Comparison of ENCODE assay signal across 18 mouse cellular contexts in genomic region chr7:28902180-28902579, GRCm38 (mm10). TPM values are rescaled to one million over a fixed set of nuclear protein-coding genes. Genes with fewer than 3 reads are reported as not detected.
A peak's percentile ranks its signal among the peaks of the same experiment; 100 is the strongest.
DNase-seq lines count a peak whose midpoint lies in the region; ATAC-seq and TF ChIP-seq lines count a peak whose summit lies in the region.
"Had no signal": no experiment of that assay in that cellular context is flagged by ENCODE, and none has a peak within 500 bp of the region (broad histone marks: within the 10 kb centered on the region; RNA-seq: fewer than 3 reads in every experiment).

No protein-coding gene starts in this region.

- no peak for ATAC-seq in hindbrain, postnatal 0 days
- no peak for ATAC-seq in hindbrain, embryonic 13.5 days (ENCODE audit: low FRiP score)
- no peak for ATAC-seq in neural tube, embryonic 14.5 days (ENCODE audit: low read depth)

- H3K36me3 ChIP-seq in hindbrain, postnatal 0 days (ENCODE audit: insufficient read depth, low read length): peaks cover 92% of the 10 kb centered on the region
- peaks cover 100% of the 10 kb centered on the region for H3K36me3 ChIP-seq in hindbrain, embryonic 13.5 days
- H3K36me3 ChIP-seq in neural tube, embryonic 14.5 days (ENCODE audit: control insufficient read depth, insufficient read depth, low read length): peaks cover 81% of the 10 kb centered on the region

- H3K27ac ChIP-seq in gastrocnemius, adult 2 months: peak overlapping the region; percentile 82
- peak overlapping the region; percentile 32; the same call in 1 of the 2 replicates for H3K27ac ChIP-seq in hindbrain, postnatal 0 days
- no peak overlapping the region for H3K27ac ChIP-seq in hindbrain, embryonic 13.5 days
- peak overlapping the region; percentile 82 for H3K27ac ChIP-seq in brown adipose tissue, adult 24 weeks (replicated peaks; ENCODE audit: low read depth, low read length)
- peak overlapping the region; percentile 52 for H3K27ac ChIP-seq in neural tube, embryonic 14.5 days (ENCODE audit: low read depth, low read length)
- H3K27ac ChIP-seq: intestine, embryonic 15.5 days had no signal

- H3K4me3 ChIP-seq in gastrocnemius, adult 2 months: no peak overlapping the region
- no peak overlapping the region for H3K4me3 ChIP-seq in hindbrain, postnatal 0 days (ENCODE audit: low read length)
- no peak overlapping the region for H3K4me3 ChIP-seq in hindbrain, embryonic 13.5 days
- no peak overlapping the region for H3K4me3 ChIP-seq in brown adipose tissue, adult 24 weeks (ENCODE audit: insufficient read depth, low read depth, low read length)
- no peak overlapping the region for H3K4me3 ChIP-seq in neural tube, embryonic 14.5 days (ENCODE audit: low read depth, low read length)
- H3K4me3 ChIP-seq: intestine, embryonic 15.5 days; megakaryocyte, embryonic 14.5 days had no signal

- no peak for TF ChIP-seq CTCF in gastrocnemius, adult 2 months (IDR thresholded peaks at IDR 0.05)
- no peak for TF ChIP-seq CTCF in hindbrain, postnatal 0 days (IDR thresholded peaks at IDR 0.05; ENCODE audit: low read depth)

- H3K4me2 ChIP-seq in hindbrain, postnatal 0 days (ENCODE audit: low read depth, low read length): no peak overlapping the region
- H3K4me2 ChIP-seq in hindbrain, embryonic 13.5 days: no peak overlapping the region
- no peak overlapping the region for H3K4me2 ChIP-seq in neural tube, embryonic 14.5 days (ENCODE audit: low read depth, low read length)
- H3K4me2 ChIP-seq: intestine, embryonic 15.5 days; lung, embryonic 14.5 days had no signal

- no peaks in the 10 kb centered on the region for H3K27me3 ChIP-seq in hindbrain, postnatal 0 days (ENCODE audit: insufficient read depth, low read length)
- H3K27me3 ChIP-seq in hindbrain, embryonic 13.5 days: no peaks in the 10 kb centered on the region
- no peaks in the 10 kb centered on the region for H3K27me3 ChIP-seq in neural tube, embryonic 14.5 days (ENCODE audit: control insufficient read depth, insufficient read depth, low read length)
- H3K27me3 ChIP-seq: intestine, embryonic 15.5 days; megakaryocyte, embryonic 14.5 days had no signal

- H3K9me3 ChIP-seq in hindbrain, postnatal 0 days (ENCODE audit: low read length): no peaks in the 10 kb centered on the region
- H3K9me3 ChIP-seq in hindbrain, embryonic 13.5 days: no peaks in the 10 kb centered on the region
- H3K9me3 ChIP-seq in neural tube, embryonic 14.5 days (ENCODE audit: control insufficient read depth, low read length): no peaks in the 10 kb centered on the region
- H3K9me3 ChIP-seq: G1E; intestine, embryonic 15.5 days; megakaryocyte, embryonic 14.5 days had no signal

- WGBS in hindbrain, postnatal 0 days: 91% methylated on average over 6 of the region's 6 CpGs
- WGBS in hindbrain, embryonic 13.5 days: 92% methylated on average over 6 of the region's 6 CpGs
- 89% methylated on average over 6 of the region's 6 CpGs for WGBS in neural tube, embryonic 14.5 days

- DNase-seq in gastrocnemius, adult 2 months: no peak
- DNase-seq in gastrocnemius, postnatal 25 days: no peak
- no peak for DNase-seq in hindbrain, postnatal 0 days (ENCODE audit: low spot score)
- no peak for DNase-seq in layer of hippocampus, adult 9-11 months
- DNase-seq: cerebellum, adult 8-10 months; embryo, embryonic 11 days; kidney, postnatal 10 days; lung, embryonic 14.5 days had no signal

- no peaks in the 10 kb centered on the region for H3K4me1 ChIP-seq in hindbrain, postnatal 0 days (ENCODE audit: insufficient read depth, low read length)
- H3K4me1 ChIP-seq in hindbrain, embryonic 13.5 days (replicated peaks): no peaks in the 10 kb centered on the region
- H3K4me1 ChIP-seq in brown adipose tissue, adult 24 weeks (ENCODE audit: control insufficient read depth, insufficient read depth, insufficient read length, low read length): no peaks in the 10 kb centered on the region; the same call in none of the 2 replicates
- H3K4me1 ChIP-seq in neural tube, embryonic 14.5 days (ENCODE audit: control insufficient read depth, insufficient read depth, low read length): no peaks in the 10 kb centered on the region
- H3K4me1 ChIP-seq: intestine, embryonic 15.5 days had no signal

- intact Hi-C loops in gastrocnemius, adult 2 months (cut with DNase I): no loop called here

- no peak overlapping the region for H3K9ac ChIP-seq in hindbrain, postnatal 0 days (replicated peaks; ENCODE audit: low read length)
- H3K9ac ChIP-seq in hindbrain, embryonic 13.5 days: no peak overlapping the region
- H3K9ac ChIP-seq in neural tube, embryonic 14.5 days (replicated peaks; ENCODE audit: low read depth, low read length): no peak overlapping the region
- H3K9ac ChIP-seq: intestine, embryonic 15.5 days; lung, embryonic 14.5 days had no signal

RNA-seq across cellular contexts. Expression of gene Capn12, which starts 21.0 kb away (rescaled TPM):
- under 1 TPM; 0.15 to 0.28 TPM for total RNA-seq in gastrocnemius, adult 2 months (2021)
- total RNA-seq in gastrocnemius, postnatal 25 days (2021): under 1 TPM in 1 of 2 experiments, not detected in 1; 0.10 TPM
- total RNA-seq in hindbrain, postnatal 0 days (2014; rRNA removed): 0.07 TPM in 1 of 2 replicates, not detected in the other
- polyA plus RNA-seq in hindbrain, postnatal 0 days (2015; fragmentation: Nextera tagmentation; extraction: Ambion mirVana): 0.53 and 0.62 TPM in 2 replicates
- 0.38 and 0.43 TPM in 2 replicates for polyA plus RNA-seq in hindbrain, embryonic 13.5 days (2015; fragmentation: Nextera tagmentation; extraction: Ambion mirVana)
- polyA plus RNA-seq in brown adipose tissue, adult 24 weeks (2012; ENCODE audit: insufficient read depth, insufficient read length, missing spikeins): 0.63 and 0.71 TPM in 2 replicates
- polyA plus RNA-seq in neural tube, embryonic 14.5 days (2014; fragmentation: Nextera tagmentation; extraction: Ambion mirVana): 0.46 and 0.90 TPM in 2 replicates
- total RNA-seq: hematopoietic stem cell, adult 5-6 weeks; liver, adult 2 months; neutrophil, adult 5-6 weeks had no signal

RNA-seq across cellular contexts. Expression of gene Lgals7, which starts 38.5 kb away (rescaled TPM):
- not detected for total RNA-seq in gastrocnemius, adult 2 months (2021)
- total RNA-seq in gastrocnemius, postnatal 25 days (2021): not detected
- 1.1 TPM in 1 of 2 replicates, not detected in the other for total RNA-seq in hindbrain, postnatal 0 days (2014; rRNA removed)
- polyA plus RNA-seq in hindbrain, postnatal 0 days (2015; fragmentation: Nextera tagmentation; extraction: Ambion mirVana): 3.7 and 5.0 TPM in 2 replicates
- polyA plus RNA-seq in hindbrain, embryonic 13.5 days (2015; fragmentation: Nextera tagmentation; extraction: Ambion mirVana): 6.4 and 7.4 TPM in 2 replicates
- 2.3 TPM in 1 of 2 replicates, not detected in the other for polyA plus RNA-seq in brown adipose tissue, adult 24 weeks (2012; ENCODE audit: insufficient read depth, insufficient read length, missing spikeins)
- polyA plus RNA-seq in neural tube, embryonic 14.5 days (2014; fragmentation: Nextera tagmentation; extraction: Ambion mirVana): 1.8 and 2.6 TPM in 2 replicates
- total RNA-seq: hematopoietic stem cell, adult 5-6 weeks; layer of hippocampus, postnatal 36 days; liver, adult 2 months; neutrophil, adult 5-6 weeks had no signal
- polyA plus RNA-seq: liver, adult 2 months had no signal

RNA-seq across cellular contexts. Expression of gene Actn4, which starts 60.0 kb away (rescaled TPM):
- 10 to 100 TPM; 27.1 to 40.2 TPM for total RNA-seq in gastrocnemius, adult 2 months (2021)
- total RNA-seq in gastrocnemius, postnatal 25 days (2021): 10 to 100 TPM; 36.7 to 45.8 TPM
- 81.3 and 85.7 TPM in 2 replicates for total RNA-seq in hindbrain, postnatal 0 days (2014; rRNA removed)
- 114 and 115 TPM in 2 replicates for polyA plus RNA-seq in hindbrain, postnatal 0 days (2015; fragmentation: Nextera tagmentation; extraction: Ambion mirVana)
- polyA plus RNA-seq in hindbrain, embryonic 13.5 days (2015; fragmentation: Nextera tagmentation; extraction: Ambion mirVana): 136 and 138 TPM in 2 replicates
- 122 and 135 TPM in 2 replicates for polyA plus RNA-seq in brown adipose tissue, adult 24 weeks (2012; ENCODE audit: insufficient read depth, insufficient read length, missing spikeins)
- 109 and 143 TPM in 2 replicates for polyA plus RNA-seq in neural tube, embryonic 14.5 days (2014; fragmentation: Nextera tagmentation; extraction: Ambion mirVana)
